Mouse (Mus musculus) lung, embryonic 14.5 days (tissue): ENCODE measurements around the gene Oscp1. TPM values are rescaled to one million over a fixed set of nuclear protein-coding genes. Genes with fewer than 3 reads are reported as not detected.

Experiments
- ATAC-seq: fragments of 200-750 bp; cut with Nextera tagmentation; 2 replicates; pipeline ENCODE4 v1.8.0; 2017; ENCODE audit warnings: mild to moderate bottlenecking, moderate TSS enrichment, moderate library complexity; ENCODE audit not compliant: insufficient read depth
- DNase-seq: peaks from one replicate; pipeline ENCODE4 v3.0.0-alpha.2; 2015
- H3K27ac ChIP-seq: fragments of 300-500 bp; sonication (generic); 2 replicates; pipeline ENCODE4 v1.5.1; 2014; ENCODE audit warnings: low read depth, mild to moderate bottlenecking, moderate library complexity
- H3K27me3 ChIP-seq: fragments of 300-500 bp; sonication (generic); 2 replicates; pipeline ENCODE4 v1.6.1; 2014; ENCODE audit warnings: low read length, control low read depth; ENCODE audit not compliant: insufficient read depth
- H3K36me3 ChIP-seq: fragments of 300-500 bp; sonication (generic); 2 replicates; pipeline ENCODE4 v1.6.1; 2014; ENCODE audit warnings: control low read depth; ENCODE audit not compliant: insufficient read depth
- H3K4me1 ChIP-seq: fragments of 300-500 bp; sonication (generic); 2 replicates; pipeline ENCODE4 v1.6.1; 2014; ENCODE audit warnings: antibody characterized with exemption, control low read depth; ENCODE audit not compliant: insufficient read depth
- H3K4me2 ChIP-seq: fragments of 300-500 bp; sonication (generic); 2 replicates; pipeline ENCODE4 v1.6.1; 2014; ENCODE audit warnings: mild to moderate bottlenecking
- H3K4me3 ChIP-seq: fragments of 300-500 bp; sonication (generic); 2 replicates; pipeline ENCODE4 v1.5.1; 2014; ENCODE audit warnings: low read depth, low read length
- H3K9ac ChIP-seq: fragments of 300-500 bp; sonication (generic); 2 replicates; pipeline ENCODE4 v1.6.1; 2014
- H3K9me3 ChIP-seq: fragments of 300-500 bp; sonication (generic); 2 replicates; pipeline ENCODE4 v1.6.1; 2016; ENCODE audit warnings: low read depth, low read length, control low read depth
- CTCF ChIP-seq: IDR thresholded peaks from 2 replicates; pipeline ENCODE4 v1.5.1; 2016; ENCODE audit warnings: antibody characterized with exemption, low read depth
- WGBS: fragments of 180-500 bp; shearing (Covaris S2); extraction: QIAGEN DNeasy Blood & Tissue Kit; methylation state at CpG from one replicate; pipeline ENCODE4 v1.1.7; 2014; 5-methylcytosine and 5-hydroxymethylcytosine counted together
- polyA plus RNA-seq: library from polyadenylated mRNA; unstranded; fragments of >200 nt; fragmentation: Nextera tagmentation; extraction: Ambion mirVana; gene quantifications from 2 replicates; pipeline ENCODE4 v1.2.1, GENCODE M21; 2014

The Oscp1 gene
- polyA plus RNA-seq, 1 experiment from 2014 or later: 18.1 TPM

GRCm38 (mm10) chr4:126029042-126029441 lies 29.3 kb upstream of the Oscp1 start:
- no peak overlapping the region for H3K9ac ChIP-seq
- no peak overlapping the region for H3K27ac ChIP-seq
- no peak for TF ChIP-seq CTCF
- DNase-seq: no peak
- H3K27me3 ChIP-seq: no peaks in the 10 kb centered on the region
- H3K9me3 ChIP-seq: no peaks in the 10 kb centered on the region
- no peaks in the 10 kb centered on the region for H3K4me1 ChIP-seq
- 56% methylated on average over 3 of the region's 3 CpGs for whole genome bisulfite sequencing
- H3K4me3 ChIP-seq: no peak overlapping the region
- no peak overlapping the region for H3K4me2 ChIP-seq
- no peaks in the 10 kb centered on the region for H3K36me3 ChIP-seq
- no peak for ATAC-seq

- no peaks in the 10 kb centered on the region for H3K27me3 ChIP-seq
- TF ChIP-seq CTCF: no peak
- H3K9me3 ChIP-seq: no peaks in the 10 kb centered on the region
- H3K4me2 ChIP-seq: no peak overlapping the region
- H3K4me3 ChIP-seq: no peak overlapping the region
- 74% methylated on average over 5 of the region's 5 CpGs for WGBS
- H3K9ac ChIP-seq: no peak overlapping the region
- no peak for ATAC-seq
- H3K4me1 ChIP-seq: no peaks in the 10 kb centered on the region
- H3K27ac ChIP-seq: no peak overlapping the region
- DNase-seq: no peak
- no peaks in the 10 kb centered on the region for H3K36me3 ChIP-seq
Measured at GRCm38 (mm10) chr4:126030705-126031104, 27.7 kb upstream of the Oscp1 start.

DNA sequence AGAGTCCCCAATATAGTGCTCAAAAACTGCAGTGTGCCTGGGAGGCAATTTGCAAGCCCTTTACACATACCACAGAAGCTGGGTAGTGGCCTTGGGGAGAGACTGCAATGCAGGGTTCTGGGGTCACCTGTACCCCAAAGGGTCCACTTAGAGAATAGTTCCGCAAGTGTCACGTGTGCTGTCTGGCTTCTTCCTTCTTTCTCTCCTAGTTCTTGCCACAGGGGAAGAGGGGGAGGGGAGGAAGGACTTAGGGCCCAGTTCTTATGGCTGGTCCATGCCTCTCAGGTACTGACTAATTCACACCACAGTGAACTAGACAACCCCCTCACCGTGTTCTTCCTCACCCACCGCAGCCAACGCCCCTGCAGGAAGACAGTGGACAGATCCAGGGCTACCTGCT lies 23.0 kb upstream of the Oscp1 start:
- DNase-seq: no peak
- no peak overlapping the region for H3K4me2 ChIP-seq
- no peak for TF ChIP-seq CTCF
- no peak overlapping the region for H3K4me3 ChIP-seq
- no peaks in the 10 kb centered on the region for H3K4me1 ChIP-seq
- no peaks in the 10 kb centered on the region for H3K36me3 ChIP-seq
- 87% methylated on average over 5 of the region's 5 CpGs for WGBS
- H3K9ac ChIP-seq: no peak overlapping the region
- no peak for ATAC-seq
- no peak overlapping the region for H3K27ac ChIP-seq
- H3K27me3 ChIP-seq: no peaks in the 10 kb centered on the region
- H3K9me3 ChIP-seq: no peaks in the 10 kb centered on the region

GRCm38 (mm10) chr4:126046851-126047585 lies 11.3 kb upstream of the Oscp1 start, which contains the start of gene Mrps15:
Gene Mrps15 (plus strand): TSS chr4:126046925.
- DNase-seq (peak; percentile 96), ATAC-seq (peak; percentile 97)
- peak within 1 kb of the TSS; percentile 88 for H3K4me2 ChIP-seq
- H3K27me3 ChIP-seq: no peaks in the 10 kb centered on the region
- H3K4me1 ChIP-seq: peaks cover 5% of the 10 kb centered on the region
- H3K27ac ChIP-seq: peak within 1 kb of the TSS; percentile 59
- no peaks in the 10 kb centered on the region for H3K9me3 ChIP-seq
- WGBS: under 1% methylated on average over 56 of the region's 56 CpGs
- peaks cover 27% of the 10 kb centered on the region for H3K36me3 ChIP-seq
- peak within 1 kb of the TSS; percentile 83 for H3K9ac ChIP-seq
- peak within 1 kb of the TSS; percentile 95 for H3K4me3 ChIP-seq
- no peak for TF ChIP-seq CTCF

DNA sequence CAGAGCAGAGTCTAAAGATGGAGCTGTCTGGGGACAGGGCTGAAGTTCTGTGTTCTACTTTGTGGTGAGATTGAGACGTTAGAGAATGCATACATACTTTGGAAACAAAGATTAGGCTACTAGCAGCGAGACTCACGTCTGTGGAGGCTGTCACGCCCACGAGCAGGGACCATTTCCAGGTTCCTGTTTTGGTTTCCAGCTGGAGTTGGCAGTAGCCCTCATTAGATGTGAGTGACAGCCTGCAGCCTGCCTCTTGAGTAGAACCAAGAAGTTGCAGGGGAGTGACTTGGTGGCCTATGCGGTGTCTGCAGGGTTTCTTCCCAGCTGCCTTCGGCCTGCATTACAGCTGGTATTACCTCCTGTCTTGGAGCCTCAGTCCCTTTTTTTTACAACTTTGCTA lies 6.7 kb upstream of the Oscp1 start:
- no peak overlapping the region for H3K27ac ChIP-seq
- ATAC-seq (no peak), DNase-seq (peak; percentile 15)
- H3K36me3 ChIP-seq: peaks cover 57% of the 10 kb centered on the region
- H3K27me3 ChIP-seq: no peaks in the 10 kb centered on the region
- H3K9ac ChIP-seq: no peak overlapping the region
- no peak overlapping the region for H3K4me3 ChIP-seq
- 73% methylated on average over 7 of the region's 7 CpGs for WGBS
- no peaks in the 10 kb centered on the region for H3K9me3 ChIP-seq
- no peak for TF ChIP-seq CTCF
- no peak overlapping the region for H3K4me2 ChIP-seq
- H3K4me1 ChIP-seq: peaks cover 5% of the 10 kb centered on the region

DNA sequence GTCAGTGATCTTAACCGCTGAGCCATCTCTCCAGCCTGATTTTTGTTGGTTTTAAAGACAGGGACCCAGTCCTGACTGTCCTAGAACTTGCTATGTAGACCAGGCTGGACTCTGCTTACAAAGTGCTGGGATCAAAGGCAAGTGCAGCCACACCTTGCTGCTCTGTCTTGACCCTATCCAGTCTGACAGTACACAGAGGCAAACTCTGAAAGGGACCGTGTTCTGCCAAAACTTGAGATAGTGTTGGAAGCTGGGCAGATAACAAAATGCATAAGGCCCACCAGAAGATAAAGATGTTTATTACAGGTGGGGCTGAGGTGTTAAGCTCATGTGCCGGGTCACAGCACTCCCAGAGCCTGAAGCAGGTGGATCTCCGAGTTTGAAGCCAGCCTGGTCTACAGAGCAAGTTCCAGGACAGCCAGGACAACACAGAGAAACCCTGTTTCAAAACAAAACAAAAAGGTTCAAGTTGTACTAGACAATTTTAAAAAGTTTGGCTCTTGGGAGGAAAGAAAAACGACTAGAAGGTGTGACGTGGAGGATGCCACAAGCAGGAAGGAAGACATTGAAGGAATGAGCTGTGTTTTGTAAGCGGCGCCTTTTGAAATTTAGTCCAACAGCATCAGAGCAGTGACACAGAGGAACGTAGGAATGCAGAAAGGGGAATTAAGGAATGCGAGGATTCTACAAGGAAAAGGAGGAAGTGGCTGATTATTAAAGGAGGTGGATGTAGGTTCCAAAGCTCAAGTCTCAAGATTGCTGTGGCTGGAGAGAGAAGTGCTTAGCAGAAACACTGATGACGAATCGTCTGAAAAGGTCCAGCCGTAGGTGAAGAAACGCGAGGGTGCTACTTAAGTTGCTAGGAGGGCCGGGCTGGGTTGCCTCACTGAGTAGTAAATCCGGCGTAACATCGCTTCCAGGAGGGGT lies 895 bp upstream of the Oscp1 start:
- H3K4me2 ChIP-seq: peak overlapping the region; percentile 87
- TF ChIP-seq CTCF: no peak
- DNase-seq (peak; percentile 38), ATAC-seq (peak; percentile 21; the same call in 1 of the 2 replicates)
- peak overlapping the region; percentile 64 for H3K4me3 ChIP-seq
- H3K9me3 ChIP-seq: no peaks in the 10 kb centered on the region
- H3K27me3 ChIP-seq: no peaks in the 10 kb centered on the region
- H3K9ac ChIP-seq: peak overlapping the region; percentile 69
- WGBS: 10% methylated on average over 19 of the region's 19 CpGs
- H3K36me3 ChIP-seq: peaks cover 27% of the 10 kb centered on the region
- H3K27ac ChIP-seq: peak overlapping the region; percentile 76
- no peaks in the 10 kb centered on the region for H3K4me1 ChIP-seq

GRCm38 (mm10) chr4:126058997-126059362 lies 615 bp downstream of the Oscp1 start:
- no peak for DNase-seq
- Histone ChIP-seq H3K9me3 (no peaks in the 10 kb centered on the region), H3K4me3 (peak overlapping the region; percentile 64), H3K27ac (no peak overlapping the region), H3K36me3 (peaks cover 19% of the 10 kb centered on the region), H3K27me3 (no peaks in the 10 kb centered on the region), H3K9ac (peak overlapping the region; percentile 69), H3K4me1 (no peaks in the 10 kb centered on the region), H3K4me2 (peak overlapping the region; percentile 87)
- WGBS: 32% methylated on average over 9 of the region's 9 CpGs
- TF ChIP-seq CTCF: no peak
- ATAC-seq: no peak
